ENCODE assay signal across 9 mouse cellular contexts in the genomic region with DNA sequence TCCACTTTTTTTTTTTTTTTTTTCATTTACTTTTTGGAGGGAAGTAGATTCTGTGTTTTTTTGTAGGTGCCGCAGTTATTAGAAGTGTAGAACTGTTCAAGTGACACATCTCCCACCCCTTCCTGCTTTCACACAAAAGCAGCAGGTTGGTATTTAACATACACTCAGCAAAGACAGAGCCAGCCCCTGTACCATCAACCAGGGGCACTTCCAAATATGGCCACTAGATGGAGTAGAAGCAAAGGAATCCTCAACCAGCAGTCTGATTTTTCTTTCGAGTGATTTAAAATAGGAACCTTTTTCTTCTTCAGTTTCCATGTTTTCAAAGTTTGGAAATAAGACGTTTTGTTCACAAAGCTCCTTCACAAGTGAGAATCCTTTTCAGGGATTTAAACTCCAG.
A peak's percentile ranks its signal among the peaks of the same experiment; 100 is the strongest.
DNase-seq lines count a peak whose midpoint lies in the region; ATAC-seq lines count a peak whose summit lies in the region.
"Had no signal": no experiment of that assay in that cellular context is flagged by ENCODE, and none has a peak within 500 bp of the region (broad histone marks: within the 10 kb centered on the region; RNA-seq: fewer than 3 reads in every experiment).

No protein-coding gene starts in this region.

- H3K4me3 ChIP-seq in intestine, embryonic 14.5 days (ENCODE audit: low read depth, low read length) = no peak overlapping the region
- H3K4me3 ChIP-seq in intestine, embryonic 15.5 days (replicated peaks) = no peak overlapping the region
- H3K4me3 ChIP-seq in midbrain, embryonic 13.5 days (replicated peaks) = no peak overlapping the region
- H3K4me3 ChIP-seq: erythroblast, embryonic 14.5 days had no signal

- peak; percentile 89 for DNase-seq in intestine, embryonic 14.5 days (ENCODE audit: low spot score)
- DNase-seq in adrenal gland, adult 18-20 months (ENCODE audit: low spot score in 2 of 2) = peak; percentile 55 to 73
- DNase-seq in embryo, embryonic 11 days = peak; percentile 71
- DNase-seq in heart, postnatal 36 days = peak; percentile 67 to 73
- DNase-seq in left cerebral cortex, adult 8-10 months (ENCODE audit: low spot score in 2 of 2) = peak; percentile 20 to 32
- peak; percentile 17 to 56 for DNase-seq in spleen, postnatal 10 days (ENCODE audit: low spot score in 2 of 2)

- no peak for ATAC-seq in intestine, embryonic 14.5 days (replicated peaks; ENCODE audit: low FRiP score, low TSS enrichment, low read depth)
- no peak for ATAC-seq in intestine, embryonic 15.5 days
- ATAC-seq in midbrain, embryonic 13.5 days = peak; percentile 68

- no peak overlapping the region for H3K27ac ChIP-seq in intestine, embryonic 14.5 days (ENCODE audit: low read depth)
- no peak overlapping the region for H3K27ac ChIP-seq in intestine, embryonic 15.5 days
- H3K27ac ChIP-seq in midbrain, embryonic 13.5 days = no peak overlapping the region

- no peaks in the 10 kb centered on the region for H3K4me1 ChIP-seq in intestine, embryonic 14.5 days (replicated peaks; ENCODE audit: control insufficient read depth, insufficient read depth, low read length)
- H3K4me1 ChIP-seq in intestine, embryonic 15.5 days (replicated peaks) = no peaks in the 10 kb centered on the region
- no peaks in the 10 kb centered on the region for H3K4me1 ChIP-seq in midbrain, embryonic 13.5 days (replicated peaks)

- no peaks in the 10 kb centered on the region for H3K9me3 ChIP-seq in intestine, embryonic 14.5 days (ENCODE audit: control insufficient read depth, low read length)
- H3K9me3 ChIP-seq in intestine, embryonic 15.5 days = no peaks in the 10 kb centered on the region
- H3K9me3 ChIP-seq in midbrain, embryonic 13.5 days = no peaks in the 10 kb centered on the region

- H3K27me3 ChIP-seq in intestine, embryonic 14.5 days (replicated peaks; ENCODE audit: control insufficient read depth, insufficient read depth, low read length) = no peaks in the 10 kb centered on the region
- no peaks in the 10 kb centered on the region for H3K27me3 ChIP-seq in intestine, embryonic 15.5 days (replicated peaks)
- H3K27me3 ChIP-seq in midbrain, embryonic 13.5 days = no peaks in the 10 kb centered on the region

- H3K9ac ChIP-seq in intestine, embryonic 14.5 days (ENCODE audit: low read length) = no peak overlapping the region
- H3K9ac ChIP-seq in intestine, embryonic 15.5 days = no peak overlapping the region
- no peak overlapping the region for H3K9ac ChIP-seq in midbrain, embryonic 13.5 days (replicated peaks)

- no peak overlapping the region for H3K4me2 ChIP-seq in intestine, embryonic 14.5 days (ENCODE audit: low read length)
- H3K4me2 ChIP-seq in intestine, embryonic 15.5 days (replicated peaks) = no peak overlapping the region
- H3K4me2 ChIP-seq in midbrain, embryonic 13.5 days (replicated peaks) = no peak overlapping the region

- H3K36me3 ChIP-seq in intestine, embryonic 14.5 days (ENCODE audit: control insufficient read depth, insufficient read depth, low read length) = peaks cover 12% of the 10 kb centered on the region; the same call in 1 of the 2 replicates
- no peaks in the 10 kb centered on the region for H3K36me3 ChIP-seq in intestine, embryonic 15.5 days
- no peaks in the 10 kb centered on the region for H3K36me3 ChIP-seq in midbrain, embryonic 13.5 days

- intact Hi-C loops in heart, postnatal 36 days (cut with DNase I) = loop anchor here (1.0 to 5.0 kb wide), 4 partner anchors 55 to 404 kb away; a partner anchor contains a TSS

- 22% methylated on average over 3 of the region's 3 CpGs for WGBS in intestine, embryonic 14.5 days
- WGBS in intestine, embryonic 15.5 days = 10% methylated on average over 3 of the region's 3 CpGs
- WGBS in midbrain, embryonic 13.5 days = 19% methylated on average over 3 of the region's 3 CpGs

Comparison
In these comparisons a context has a peak if more than half of its experiments do, and no peak if none do; other contexts are left out.
1. DNase-seq: peak in every context shown above with its lines; median percentile 89 in intestine, embryonic 14.5 days; 71 in embryo, embryonic 11 days; 70 in heart, postnatal 36 days; 64 in adrenal gland, adult 18-20 months; 36 in spleen, postnatal 10 days; 26 in left cerebral cortex, adult 8-10 months.